Mouse (Mus musculus): ENCODE measurements around the gene 2210016F16Rik. TPM values are rescaled to one million over a fixed set of nuclear protein-coding genes. Genes with fewer than 3 reads are reported as not detected.
A peak's percentile ranks its signal among the peaks of the same experiment; 100 is the strongest.
"Not testable (repeated sequence)": the region's sequence is repeated elsewhere in the genome, so short reads cannot be mapped to it uniquely, and the experiment has no call there.

The 2210016F16Rik gene
- polyA plus RNA-seq, 1 experiment from 2014 or later: 35.7 TPM

GRCm38 (mm10) chr13:58402003-58402743 lies 17.1 kb upstream of the 2210016F16Rik start, which contains the start of gene Rmi1:
Gene Rmi1 (plus strand): TSS chr13:58402248.
- Histone ChIP-seq H3K4me2 (peak within 1 kb of the TSS; percentile 63), H3K4me1 (peaks cover 17% of the 10 kb centered on the region; the same call in 1 of the 2 replicates), H3K9ac (peak within 1 kb of the TSS; percentile 100), H3K36me3 (peaks cover 14% of the 10 kb centered on the region), H3K27ac (peak within 1 kb of the TSS; percentile 99), H3K27me3 (no peaks in the 10 kb centered on the region), H3K4me3 (peak within 1 kb of the TSS; percentile 84), H3K9me3 (no peaks in the 10 kb centered on the region)
- WGBS: under 1% methylated on average over 90 of the region's 91 CpGs
- ATAC-seq (ENCODE audit: borderline replicate concordance, extremely low read depth, low FRiP score, low TSS enrichment): peak; percentile 94

- peak; percentile 33 for ATAC-seq (ENCODE audit: borderline replicate concordance, extremely low read depth, low FRiP score, low TSS enrichment)
- Histone ChIP-seq H3K27ac (peak overlapping the region; percentile 99), H3K4me1 (peaks cover 17% of the 10 kb centered on the region; the same call in 1 of the 2 replicates), H3K27me3 (no peaks in the 10 kb centered on the region), H3K9me3 (no peaks in the 10 kb centered on the region), H3K9ac (peak overlapping the region; percentile 100), H3K36me3 (peaks cover 18% of the 10 kb centered on the region), H3K4me2 (peak overlapping the region; percentile 63), H3K4me3 (peak overlapping the region; percentile 84)
- WGBS: under 1% methylated on average over 74 of the region's 100 CpGs
Measured at GRCm38 (mm10) chr13:58401135-58402002, 16.3 kb upstream of the 2210016F16Rik start.

- H3K4me1 ChIP-seq: peaks cover 17% of the 10 kb centered on the region; the same call in 1 of the 2 replicates
- H3K4me3 ChIP-seq: peak overlapping the region; percentile 84
- ATAC-seq (ENCODE audit: borderline replicate concordance, extremely low read depth, low FRiP score, low TSS enrichment): no peak
- H3K4me2 ChIP-seq: peak overlapping the region; percentile 63
- H3K27ac ChIP-seq: no peak overlapping the region
- no peaks in the 10 kb centered on the region for H3K27me3 ChIP-seq
- no peaks in the 10 kb centered on the region for H3K9me3 ChIP-seq
- H3K36me3 ChIP-seq: peaks cover 26% of the 10 kb centered on the region
- H3K9ac ChIP-seq: peak overlapping the region; percentile 100
- WGBS: 1% methylated on average over 11 of the region's 11 CpGs
Measured at GRCm38 (mm10) chr13:58400576-58400975, 15.6 kb upstream of the 2210016F16Rik start.

GRCm38 (mm10) chr13:58397651-58398050 lies 12.6 kb upstream of the 2210016F16Rik start:
- WGBS: 88% methylated on average over 13 of the region's 13 CpGs
- H3K9ac ChIP-seq: no peak overlapping the region
- H3K36me3 ChIP-seq: peaks cover 52% of the 10 kb centered on the region
- ATAC-seq (ENCODE audit: borderline replicate concordance, extremely low read depth, low FRiP score, low TSS enrichment): no peak
- no peaks in the 10 kb centered on the region for H3K9me3 ChIP-seq
- H3K4me2 ChIP-seq: no peak overlapping the region
- H3K4me3 ChIP-seq: no peak overlapping the region
- H3K4me1 ChIP-seq: 0 out of 2 replicates have a peak, but pooled peaks cover 6% of the 10 kb centered on the region
- H3K27me3 ChIP-seq: no peaks in the 10 kb centered on the region
- H3K27ac ChIP-seq: no peak overlapping the region

GRCm38 (mm10) chr13:58394392-58394791 lies 9.4 kb upstream of the 2210016F16Rik start:
- not testable (repeated sequence) for H3K9ac ChIP-seq; H3K4me1 ChIP-seq; H3K9me3 ChIP-seq; H3K27ac ChIP-seq; H3K4me3 ChIP-seq; ATAC-seq (ENCODE audit: borderline replicate concordance, extremely low read depth, low FRiP score, low TSS enrichment); H3K4me2 ChIP-seq; H3K27me3 ChIP-seq
- 76% methylated on average over 11 of the region's 11 CpGs for WGBS
- H3K36me3 ChIP-seq: peaks cover 75% of the 10 kb centered on the region

GRCm38 (mm10) chr13:58389324-58389951 lies 4.4 kb upstream of the 2210016F16Rik start:
- H3K27ac ChIP-seq: no peak overlapping the region
- H3K27me3 ChIP-seq: no peaks in the 10 kb centered on the region
- no peak overlapping the region for H3K4me3 ChIP-seq
- 73% methylated on average over 2 of the region's 2 CpGs for WGBS
- peaks cover 41% of the 10 kb centered on the region for H3K36me3 ChIP-seq
- H3K4me2 ChIP-seq: no peak overlapping the region
- no peak overlapping the region for H3K9ac ChIP-seq
- H3K4me1 ChIP-seq: peaks cover 8% of the 10 kb centered on the region
- H3K9me3 ChIP-seq: no peaks in the 10 kb centered on the region
- no peak for ATAC-seq (ENCODE audit: borderline replicate concordance, extremely low read depth, low FRiP score, low TSS enrichment)

- WGBS: 46% methylated on average over 3 of the region's 3 CpGs
- no peak overlapping the region for H3K27ac ChIP-seq
- no peak overlapping the region for H3K9ac ChIP-seq
- H3K4me1 ChIP-seq: peaks cover 11% of the 10 kb centered on the region
- H3K27me3 ChIP-seq: no peaks in the 10 kb centered on the region
- H3K9me3 ChIP-seq: no peaks in the 10 kb centered on the region
- no peak overlapping the region for H3K4me2 ChIP-seq
- H3K4me3 ChIP-seq: no peak overlapping the region
- H3K36me3 ChIP-seq: peaks cover 31% of the 10 kb centered on the region
- no peak for ATAC-seq (ENCODE audit: borderline replicate concordance, extremely low read depth, low FRiP score, low TSS enrichment)
Measured at GRCm38 (mm10) chr13:58388379-58388778, 3.4 kb upstream of the 2210016F16Rik start.

- no peaks in the 10 kb centered on the region for H3K9me3 ChIP-seq
- ATAC-seq (ENCODE audit: borderline replicate concordance, extremely low read depth, low FRiP score, low TSS enrichment): peak; percentile 53; the same call in 1 of the 2 replicates
- H3K27me3 ChIP-seq: no peaks in the 10 kb centered on the region
- 5% methylated on average over 7 of the region's 7 CpGs for WGBS
- no peak overlapping the region for H3K4me3 ChIP-seq
- peaks cover 11% of the 10 kb centered on the region for H3K4me1 ChIP-seq
- peaks cover 28% of the 10 kb centered on the region for H3K36me3 ChIP-seq
- no peak overlapping the region for H3K9ac ChIP-seq
- H3K4me2 ChIP-seq: no peak overlapping the region
- H3K27ac ChIP-seq: no peak overlapping the region
Measured at GRCm38 (mm10) chr13:58387948-58388347, 2.9 kb upstream of the 2210016F16Rik start.

- Histone ChIP-seq H3K27ac (no peak overlapping the region), H3K9ac (peak overlapping the region; percentile 83; the same call in 1 of the 2 replicates), H3K4me3 (peak overlapping the region; percentile 88), H3K4me2 (peak overlapping the region; percentile 95), H3K4me1 (peaks cover 11% of the 10 kb centered on the region), H3K36me3 (peaks cover 30% of the 10 kb centered on the region), H3K9me3 (peaks cover 4% of the 10 kb centered on the region; the same call in 1 of the 2 replicates), H3K27me3 (no peaks in the 10 kb centered on the region)
- WGBS: 77% methylated on average over 7 of the region's 7 CpGs
- no peak for ATAC-seq (ENCODE audit: borderline replicate concordance, extremely low read depth, low FRiP score, low TSS enrichment)
Measured at GRCm38 (mm10) chr13:58385547-58385920, 509 bp upstream of the 2210016F16Rik start.

- Histone ChIP-seq H3K27me3 (no peaks in the 10 kb centered on the region), H3K9ac (peak overlapping the region; percentile 83), H3K36me3 (peaks cover 26% of the 10 kb centered on the region), H3K9me3 (peaks cover 8% of the 10 kb centered on the region; the same call in 1 of the 2 replicates), H3K4me1 (peaks cover 11% of the 10 kb centered on the region), H3K27ac (no peak overlapping the region), H3K4me2 (peak overlapping the region; percentile 95), H3K4me3 (peak overlapping the region; percentile 88)
- ATAC-seq (ENCODE audit: borderline replicate concordance, extremely low read depth, low FRiP score, low TSS enrichment): no peak
- WGBS: 40% methylated on average over 11 of the region's 11 CpGs
Measured at GRCm38 (mm10) chr13:58384371-58384770, 654 bp downstream of the 2210016F16Rik start.

- Histone ChIP-seq H3K36me3 (no peaks in the 10 kb centered on the region), H3K27me3 (no peaks in the 10 kb centered on the region), H3K27ac (no peak overlapping the region), H3K4me1 (0 out of 2 replicates have a peak, but pooled peaks cover 5% of the 10 kb centered on the region), H3K4me2 (no peak overlapping the region), H3K4me3 (no peak overlapping the region), H3K9me3 (no peaks in the 10 kb centered on the region; the same call in 1 of the 2 replicates), H3K9ac (no peak overlapping the region)
- ATAC-seq (ENCODE audit: borderline replicate concordance, extremely low read depth, low FRiP score, low TSS enrichment): no peak
- WGBS: 78% methylated on average over 2 of the region's 2 CpGs
Measured at GRCm38 (mm10) chr13:58373153-58373470, 11.9 kb downstream of the 2210016F16Rik start.

Data from lung, embryonic 15.5 days (tissue).